Mouse (Mus musculus) forebrain, embryonic 14.5 days (tissue): ENCODE measurements around the gene Zbtb1. TPM values are rescaled to one million over a fixed set of nuclear protein-coding genes. Genes with fewer than 3 reads are reported as not detected.
"Not testable (repeated sequence)": the region's sequence is repeated elsewhere in the genome, so short reads cannot be mapped to it uniquely, and the experiment has no call there.

ENCODE experiments used
- ATAC-seq: fragments of 200-750 bp; cut with Nextera tagmentation; 2 replicates; pipeline ENCODE4 v1.8.0; 2017; ENCODE audit warnings: mild to moderate bottlenecking, moderate library complexity
- DNase-seq: peaks from one replicate; pipeline ENCODE4 v3.0.0-alpha.2; 2015; ENCODE audit warnings: low spot score
- H3K27ac ChIP-seq: fragments of 300-500 bp; sonication (generic); 2 replicates; pipeline ENCODE4 v1.5.1; 2014; ENCODE audit warnings: low read depth, mild to moderate bottlenecking, control low read depth, low read length, moderate library complexity
- H3K27me3 ChIP-seq: fragments of 300-500 bp; sonication (generic); replicated peaks from 2 replicates; pipeline ENCODE4 v1.6.1; 2014; ENCODE audit warnings: low read length, control low read depth, mixed read lengths; ENCODE audit not compliant: control insufficient read depth, insufficient read depth
- H3K36me3 ChIP-seq: fragments of 300-500 bp; sonication (generic); 2 replicates; pipeline ENCODE4 v1.6.1; 2014; ENCODE audit warnings: low read length, control low read depth; ENCODE audit not compliant: control insufficient read depth, insufficient read depth
- H3K4me1 ChIP-seq: fragments of 300-500 bp; sonication (generic); 2 replicates; pipeline ENCODE4 v1.6.1; 2014; ENCODE audit warnings: antibody characterized with exemption, low read length, control low read depth; ENCODE audit not compliant: control insufficient read depth, insufficient read depth
- H3K4me2 ChIP-seq: fragments of 300-500 bp; sonication (generic); 2 replicates; pipeline ENCODE4 v1.6.1; 2014; ENCODE audit warnings: mild to moderate bottlenecking, control low read depth, low read length
- H3K4me3 ChIP-seq: fragments of 300-500 bp; sonication (generic); 2 replicates; pipeline ENCODE4 v1.5.1; 2014; ENCODE audit warnings: low read depth, low read length, control low read depth
- H3K9ac ChIP-seq: fragments of 300-500 bp; sonication (generic); 2 replicates; pipeline ENCODE4 v1.6.1; 2014; ENCODE audit warnings: mild to moderate bottlenecking, low read length, control low read depth, moderate library complexity
- H3K9me3 ChIP-seq: fragments of 300-500 bp; sonication (generic); replicated peaks from 2 replicates; pipeline ENCODE4 v1.6.1; 2016; ENCODE audit warnings: low read length, control low read depth, mixed read lengths; ENCODE audit not compliant: control insufficient read depth
- WGBS: fragments of 180-500 bp; shearing (Covaris S2); extraction: QIAGEN DNeasy Blood & Tissue Kit; methylation state at CpG from one replicate; pipeline ENCODE4 v1.1.7; 2014; 5-methylcytosine and 5-hydroxymethylcytosine counted together
- polyA plus RNA-seq: library from polyadenylated mRNA; unstranded; fragments of >200 nt; fragmentation: Nextera tagmentation; extraction: Ambion mirVana; gene quantifications from 2 replicates; pipeline ENCODE4 v1.2.1, GENCODE M21; 2014

Zbtb1 gene
- polyA plus RNA-seq, 1 experiment from 2014 or later: 4.2 TPM

DNA sequence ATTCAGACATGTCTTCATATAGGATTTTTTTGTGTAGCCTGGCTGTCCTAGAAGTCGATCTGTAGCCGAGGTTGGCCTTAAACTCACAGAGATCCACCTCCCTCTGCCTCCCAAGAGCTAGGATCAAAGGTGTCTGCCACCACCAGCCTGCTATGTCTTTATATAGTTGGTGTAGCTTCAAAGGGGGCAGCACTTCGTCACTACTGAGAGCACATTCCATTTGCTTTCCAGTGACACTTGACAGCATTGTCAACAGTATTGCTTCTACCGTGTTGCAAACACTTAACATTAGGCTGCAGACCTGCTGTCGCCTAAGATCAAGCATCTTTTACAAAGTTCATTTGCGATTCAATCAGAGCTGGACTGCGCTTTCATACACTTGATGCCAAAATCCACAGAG lies 64.0 kb downstream of the Zbtb1 start:
- H3K4me3 ChIP-seq: no peak overlapping the region
- H3K27me3 ChIP-seq: peaks cover 4% of the 10 kb centered on the region; the same call in 1 of the 2 replicates
- no peak for DNase-seq
- no peaks in the 10 kb centered on the region for H3K9me3 ChIP-seq
- no peak overlapping the region for H3K27ac ChIP-seq
- WGBS: 51% methylated on average over 7 of the region's 7 CpGs
- no peak for ATAC-seq
- H3K4me2 ChIP-seq: no peak overlapping the region
- no peak overlapping the region for H3K9ac ChIP-seq
- no peaks in the 10 kb centered on the region for H3K36me3 ChIP-seq
- H3K4me1 ChIP-seq: peaks cover 4% of the 10 kb centered on the region; the same call in 1 of the 2 replicates

DNA sequence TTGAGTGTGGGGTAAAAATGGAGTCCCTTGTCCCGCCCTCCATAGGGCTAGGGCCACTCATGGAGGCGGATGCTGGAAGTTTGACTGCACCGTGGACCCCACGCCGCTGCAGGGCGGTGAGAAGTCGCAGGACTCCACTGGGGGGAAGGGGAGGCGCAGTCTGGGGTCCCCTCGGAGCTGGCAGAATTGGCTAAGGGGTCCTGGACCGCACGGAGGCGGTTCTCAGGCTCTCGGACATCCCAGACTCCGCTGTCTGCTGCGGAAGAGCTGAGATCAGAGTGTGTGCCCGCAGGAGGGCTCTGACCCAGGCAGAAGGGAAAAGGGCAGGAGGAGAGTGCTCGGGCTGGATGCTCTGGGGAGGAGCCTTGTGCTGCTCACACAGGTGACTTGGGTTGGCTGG lies 65.0 kb downstream of the Zbtb1 start:
- H3K4me2 ChIP-seq: peak overlapping the region; percentile 45
- no peak for ATAC-seq
- H3K9ac ChIP-seq: no peak overlapping the region
- no peaks in the 10 kb centered on the region for H3K9me3 ChIP-seq
- H3K4me3 ChIP-seq: no peak overlapping the region
- H3K4me1 ChIP-seq: peaks cover 4% of the 10 kb centered on the region; the same call in 1 of the 2 replicates
- no peak for DNase-seq
- WGBS: 5% methylated on average over 17 of the region's 17 CpGs
- H3K27ac ChIP-seq: no peak overlapping the region
- no peaks in the 10 kb centered on the region for H3K36me3 ChIP-seq
- H3K27me3 ChIP-seq: peaks cover 4% of the 10 kb centered on the region; the same call in 1 of the 2 replicates

DNA sequence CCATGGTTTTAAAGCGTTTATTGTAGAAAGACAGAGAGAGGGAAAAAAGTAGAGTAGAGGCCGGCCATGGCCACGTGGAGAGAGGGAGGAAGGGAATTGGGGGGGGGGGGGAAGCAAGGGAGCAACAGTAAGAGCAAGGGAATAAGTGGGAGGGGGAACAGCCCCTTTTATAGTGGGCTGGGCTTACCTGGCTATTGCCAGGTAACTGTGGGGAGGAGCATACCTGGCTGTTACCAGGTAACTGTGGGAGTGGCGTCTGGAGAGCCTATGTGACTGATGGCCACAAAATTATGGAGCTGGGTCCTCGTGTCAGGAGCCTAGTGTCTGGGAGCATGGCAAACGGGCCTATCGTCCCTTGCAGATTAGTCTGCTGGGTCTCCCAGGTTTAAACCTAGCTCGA lies 65.5 kb downstream of the Zbtb1 start:
- no peaks in the 10 kb centered on the region for H3K9me3 ChIP-seq
- 37% methylated on average over 8 of the region's 8 CpGs for WGBS
- no peak for DNase-seq
- no peak overlapping the region for H3K4me3 ChIP-seq
- H3K36me3 ChIP-seq: no peaks in the 10 kb centered on the region
- ATAC-seq: no peak
- H3K27ac ChIP-seq: no peak overlapping the region
- no peak overlapping the region for H3K9ac ChIP-seq
- peak overlapping the region; percentile 45; the same call in 1 of the 2 replicates for H3K4me2 ChIP-seq
- peaks cover 4% of the 10 kb centered on the region; the same call in 1 of the 2 replicates for H3K4me1 ChIP-seq
- H3K27me3 ChIP-seq: peaks cover 4% of the 10 kb centered on the region; the same call in 1 of the 2 replicates

DNA sequence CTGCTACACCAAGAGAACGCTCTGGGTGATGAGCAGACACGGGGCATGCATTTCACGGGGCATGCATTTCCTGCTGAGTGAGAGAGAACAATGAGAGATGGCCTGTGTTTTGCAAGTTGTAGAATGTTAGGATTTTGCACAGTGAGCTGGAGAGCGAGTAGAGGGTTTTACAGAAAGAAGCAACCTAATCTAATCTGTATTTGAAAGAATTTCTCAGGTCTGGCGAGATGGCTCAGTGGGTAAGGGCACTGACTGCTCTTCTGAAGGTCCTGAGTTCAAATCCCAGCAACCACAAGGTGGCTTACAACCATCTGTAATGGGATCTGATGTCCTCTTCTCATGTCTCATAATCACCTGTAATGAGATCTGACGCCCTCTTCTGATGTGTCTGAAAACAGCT lies 73.4 kb downstream of the Zbtb1 start:
- not testable (repeated sequence) for H3K27me3 ChIP-seq, H3K27ac ChIP-seq, H3K9me3 ChIP-seq, H3K36me3 ChIP-seq, ATAC-seq, DNase-seq, H3K4me2 ChIP-seq, H3K4me1 ChIP-seq, H3K9ac ChIP-seq, H3K4me3 ChIP-seq
- WGBS: 82% methylated on average over 6 of the region's 6 CpGs

DNA sequence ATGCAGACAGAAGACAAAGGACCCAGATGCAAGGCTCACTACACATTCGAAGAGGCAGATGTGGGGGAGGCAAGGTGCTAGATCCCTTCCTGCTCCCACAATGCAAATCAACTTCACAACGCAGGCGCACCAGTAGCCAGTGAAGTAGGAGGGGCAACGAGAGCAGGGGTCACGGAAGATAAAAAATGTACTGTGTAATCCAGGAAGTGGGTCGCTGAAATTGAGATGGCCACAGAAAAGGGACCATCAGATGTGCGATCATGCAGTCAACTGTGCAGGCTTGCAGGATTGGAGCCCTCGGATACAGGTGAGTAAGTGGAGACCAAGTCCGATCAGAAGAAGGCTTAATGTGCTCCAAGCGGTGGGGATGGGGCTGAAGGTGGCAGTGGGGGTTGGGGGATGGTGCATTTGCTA lies 74.3 kb downstream of the Zbtb1 start:
- WGBS: 73% methylated on average over 10 of the region's 10 CpGs
- H3K36me3 ChIP-seq: no peaks in the 10 kb centered on the region
- no peaks in the 10 kb centered on the region for H3K9me3 ChIP-seq
- no peak overlapping the region for H3K27ac ChIP-seq
- no peaks in the 10 kb centered on the region for H3K4me1 ChIP-seq
- no peak for ATAC-seq
- no peak for DNase-seq
- H3K9ac ChIP-seq: no peak overlapping the region
- H3K4me2 ChIP-seq: no peak overlapping the region
- H3K27me3 ChIP-seq: no peaks in the 10 kb centered on the region
- no peak overlapping the region for H3K4me3 ChIP-seq

DNA sequence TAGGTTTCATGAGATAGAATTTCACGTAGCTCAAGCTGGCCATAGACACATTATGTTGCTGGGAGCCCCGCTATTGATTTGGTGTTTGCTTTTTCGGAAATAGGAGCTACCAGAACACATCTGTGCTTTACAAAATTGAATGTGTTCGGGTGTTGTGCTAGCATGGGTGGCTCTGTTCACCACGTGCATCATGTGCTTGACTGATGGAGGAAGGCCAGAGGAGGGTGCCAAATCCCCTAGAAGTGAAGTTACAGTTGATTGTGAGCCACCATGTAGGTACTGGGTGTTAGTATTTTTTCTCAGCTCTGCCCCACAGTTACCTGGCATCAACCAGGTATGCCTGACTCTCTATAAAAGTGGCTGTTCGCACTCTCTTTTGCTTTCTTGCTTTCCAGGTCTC lies 74.8 kb downstream of the Zbtb1 start:
- Histone ChIP-seq H3K4me1 (no peaks in the 10 kb centered on the region), H3K9me3 (no peaks in the 10 kb centered on the region), H3K9ac (no peak overlapping the region), H3K4me3 (no peak overlapping the region), H3K27ac (no peak overlapping the region), H3K36me3 (no peaks in the 10 kb centered on the region), H3K27me3 (no peaks in the 10 kb centered on the region), H3K4me2 (no peak overlapping the region)
- no peak for DNase-seq
- no peak for ATAC-seq
- WGBS: 81% methylated on average over 6 of the region's 6 CpGs

DNA sequence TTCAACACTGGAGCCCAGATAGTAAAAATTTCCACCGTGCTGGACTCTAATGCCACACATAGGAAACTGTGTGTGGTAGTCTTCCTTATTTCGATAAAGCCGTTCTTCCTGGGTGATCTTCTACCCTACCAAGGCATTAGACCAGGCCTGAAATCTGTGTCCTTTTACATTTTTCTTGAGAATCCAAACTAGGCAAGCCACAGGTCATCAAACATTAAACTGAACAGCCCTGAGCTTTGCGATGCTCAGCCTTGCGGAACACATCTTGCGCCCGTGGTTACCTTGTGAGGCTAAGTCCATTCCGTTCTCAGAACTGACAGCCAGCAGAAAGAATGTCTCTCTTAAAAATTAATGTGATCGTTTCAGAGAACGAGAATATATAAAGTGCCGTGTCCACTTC lies 76.1 kb downstream of the Zbtb1 start:
- Histone ChIP-seq H3K27me3 (no peaks in the 10 kb centered on the region), H3K4me3 (no peak overlapping the region), H3K4me2 (no peak overlapping the region), H3K9ac (no peak overlapping the region), H3K9me3 (no peaks in the 10 kb centered on the region), H3K27ac (no peak overlapping the region), H3K4me1 (no peaks in the 10 kb centered on the region), H3K36me3 (no peaks in the 10 kb centered on the region)
- ATAC-seq: no peak
- WGBS: 90% methylated on average over 11 of the region's 11 CpGs
- DNase-seq: no peak

Other genes with a start within 250 kb of the Zbtb1 start
- 0.05 and 0.11 TPM in 2 replicates for gene Esr2, start 193.0 kb upstream of the Zbtb1 start, polyA plus RNA-seq
- not detected in 2 replicates for gene Tex21, start 123.5 kb upstream of the Zbtb1 start, polyA plus RNA-seq
- gene Mthfd1, start 115.0 kb upstream of the Zbtb1 start, polyA plus RNA-seq: 41.3 and 43.2 TPM in 2 replicates
- 3.0 and 4.4 TPM in 2 replicates for gene Akap5, start 45.4 kb upstream of the Zbtb1 start, polyA plus RNA-seq
- 19.7 and 20.3 TPM in 2 replicates for gene Zbtb25, start 664 bp upstream of the Zbtb1 start, polyA plus RNA-seq
- 4.5 and 5.5 TPM in 2 replicates for gene Hspa2, start 33.9 kb downstream of the Zbtb1 start, polyA plus RNA-seq
- 0.77 and 1.2 TPM in 2 replicates for gene Ppp1r36, start 47.3 kb downstream of the Zbtb1 start, polyA plus RNA-seq
- 0.47 and 0.64 TPM in 2 replicates for gene Plekhg3, start 160.6 kb downstream of the Zbtb1 start, polyA plus RNA-seq